Mouse (Mus musculus) hindbrain, embryonic 14.5 days (tissue): ENCODE measurements around the gene E130309D02Rik. TPM values are rescaled to one million over a fixed set of nuclear protein-coding genes. Genes with fewer than 3 reads are reported as not detected.

Experiments
- ATAC-seq: fragments of 200-750 bp; cut with Nextera tagmentation; 2 replicates; pipeline ENCODE4 v1.8.0; 2017; ENCODE audit warnings: moderate number of reproducible peaks, mild to moderate bottlenecking, moderate TSS enrichment, moderate library complexity; ENCODE audit not compliant: low FRiP score
- DNase-seq: peaks from one replicate; pipeline ENCODE4 v3.0.0-alpha.2; 2015; ENCODE audit warnings: low spot score
- H3K27ac ChIP-seq: fragments of 300-500 bp; sonication (generic); 2 replicates; pipeline ENCODE4 v1.5.1; 2014; ENCODE audit warnings: mild to moderate bottlenecking, moderate library complexity
- H3K27me3 ChIP-seq: fragments of 300-500 bp; sonication (generic); 2 replicates; pipeline ENCODE4 v1.6.1; 2014; ENCODE audit warnings: mild to moderate bottlenecking, low read length, mixed read lengths; ENCODE audit not compliant: control insufficient read depth, insufficient read depth
- H3K36me3 ChIP-seq: fragments of 300-500 bp; sonication (generic); replicated peaks from 2 replicates; pipeline ENCODE4 v1.6.1; 2014; ENCODE audit not compliant: control insufficient read depth, insufficient read depth
- H3K4me1 ChIP-seq: fragments of 300-500 bp; sonication (generic); replicated peaks from 2 replicates; pipeline ENCODE4 v1.6.1; 2014; ENCODE audit warnings: antibody characterized with exemption, low read length, mixed read lengths; ENCODE audit not compliant: control insufficient read depth, insufficient read depth
- H3K4me2 ChIP-seq: fragments of 300-500 bp; sonication (generic); replicated peaks from 2 replicates; pipeline ENCODE4 v1.6.1; 2014; ENCODE audit warnings: mild to moderate bottlenecking, moderate library complexity
- H3K4me3 ChIP-seq: fragments of 300-500 bp; sonication (generic); replicated peaks from 2 replicates; pipeline ENCODE4 v1.5.1; 2014; ENCODE audit warnings: mild to moderate bottlenecking, low read length
- H3K9ac ChIP-seq: fragments of 300-500 bp; sonication (generic); 2 replicates; pipeline ENCODE4 v1.6.1; 2014
- H3K9me3 ChIP-seq: fragments of 300-500 bp; sonication (generic); 2 replicates; pipeline ENCODE4 v1.6.1; 2016; ENCODE audit warnings: low read length; ENCODE audit not compliant: control insufficient read depth
- WGBS: fragments of 180-500 bp; shearing (Covaris S2); extraction: QIAGEN DNeasy Blood & Tissue Kit; methylation state at CpG from one replicate; pipeline ENCODE4 v1.1.7; 2014; 5-methylcytosine and 5-hydroxymethylcytosine counted together
- polyA plus RNA-seq: library from polyadenylated mRNA; unstranded; fragments of >200 nt; fragmentation: Nextera tagmentation; extraction: Ambion mirVana; gene quantifications from 2 replicates; pipeline ENCODE4 v1.2.1, GENCODE M21; 2014

Gene E130309D02Rik
- 24.6 and 25.4 TPM in 2 replicates for polyA plus RNA-seq

DNA sequence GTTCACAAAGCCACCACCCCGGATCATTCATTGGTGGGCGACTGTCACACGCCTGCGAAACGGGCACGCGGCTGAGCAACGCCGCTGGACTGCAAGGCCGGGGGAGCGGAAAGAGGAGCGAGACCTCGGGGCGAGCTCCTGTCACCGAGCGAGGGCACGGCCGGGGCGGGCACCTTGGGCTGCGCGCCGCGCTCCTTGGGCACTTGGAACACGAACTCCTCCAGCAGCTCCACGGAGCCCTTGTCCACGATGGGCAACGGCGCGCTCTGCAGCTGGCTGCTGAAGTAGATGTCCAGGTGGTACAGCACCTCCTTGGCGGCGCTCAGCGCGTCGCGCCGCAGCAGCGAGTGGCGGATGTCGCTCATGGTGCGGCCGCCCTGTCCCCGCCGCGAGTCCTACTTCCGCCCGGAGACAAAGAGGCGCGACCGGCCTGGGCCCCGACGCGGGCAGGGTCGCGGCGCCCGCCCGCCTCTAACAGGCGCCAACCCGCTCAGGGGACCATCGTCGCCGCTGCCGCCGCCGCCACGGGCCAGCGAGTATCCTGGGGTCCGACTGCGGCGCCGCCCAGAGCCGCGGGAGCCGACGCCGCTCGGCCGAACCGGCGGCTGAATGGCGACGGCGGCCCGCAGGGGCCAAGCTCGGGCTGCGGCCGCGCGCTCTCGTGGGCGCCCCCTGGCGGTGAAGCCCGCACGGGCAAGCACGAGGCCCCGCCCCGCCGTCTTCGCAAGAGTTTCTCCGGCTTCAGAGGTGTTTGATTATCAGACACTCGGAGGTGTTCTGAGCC lies at the start of gene E130309D02Rik:
TSS of gene E130309D02Rik (minus strand) at position 631 of the 784 bp plus-strand sequence.
- Histone ChIP-seq H3K9ac (peak within 1 kb of the TSS; percentile 95), H3K36me3 (peaks cover 67% of the 10 kb centered on the region), H3K4me1 (peaks cover 17% of the 10 kb centered on the region), H3K27me3 (no peaks in the 10 kb centered on the region), H3K9me3 (no peaks in the 10 kb centered on the region), H3K4me3 (peak within 1 kb of the TSS; percentile 67), H3K4me2 (peak within 1 kb of the TSS; percentile 79), H3K27ac (peak within 1 kb of the TSS; percentile 97)
- under 1% methylated on average over 98 of the region's 101 CpGs for WGBS
- DNase-seq (peak; percentile 92), ATAC-seq (peak; percentile 80)

DNA sequence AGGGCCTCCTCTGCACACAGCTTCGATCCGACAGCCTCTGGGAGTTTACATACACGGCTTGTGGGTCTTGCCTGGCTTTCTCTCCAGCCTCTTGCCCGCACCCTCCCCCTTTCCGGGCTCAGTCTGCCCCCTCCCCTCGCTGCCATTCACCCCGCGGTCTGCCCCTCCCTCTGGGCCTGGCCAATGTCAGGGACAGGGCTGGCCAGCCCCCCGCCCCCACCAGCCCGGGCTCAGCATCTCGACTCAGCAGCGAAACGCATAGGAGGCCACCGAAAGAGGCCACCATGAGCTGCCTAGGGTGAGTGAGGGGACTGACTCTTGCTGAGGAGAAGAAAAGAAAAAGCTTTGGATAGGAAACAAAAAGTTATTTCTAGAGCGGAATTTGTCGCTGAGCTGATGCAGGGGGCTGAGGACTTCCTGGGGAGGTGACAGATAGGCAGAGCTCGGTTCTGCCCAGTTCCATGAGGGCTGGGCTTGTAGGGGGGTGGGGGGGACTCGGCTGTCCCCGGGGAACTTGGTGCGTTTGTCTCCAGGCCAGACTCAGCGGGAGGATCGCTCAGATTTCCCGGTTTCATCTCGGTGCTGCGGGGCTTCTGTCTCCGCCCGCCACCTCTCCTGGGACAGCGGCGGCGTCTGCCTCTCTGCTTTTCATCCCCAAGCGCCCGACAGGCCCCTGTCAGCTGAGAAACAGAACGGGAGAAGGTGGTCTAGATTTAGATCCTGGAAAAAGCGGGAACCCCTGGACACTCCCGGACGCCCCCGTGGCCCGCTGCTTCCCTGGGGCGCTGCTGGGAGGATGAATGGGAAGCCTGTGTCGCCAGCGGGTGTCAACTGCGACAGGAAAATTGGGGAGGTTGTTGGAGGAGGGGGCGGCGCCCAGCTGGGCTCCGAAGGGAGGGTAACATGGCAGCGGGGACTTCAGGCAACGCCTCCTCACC lies 48.8 kb upstream of the E130309D02Rik start:
- Histone ChIP-seq H3K4me2 (peak overlapping the region; percentile 97), H3K36me3 (no peaks in the 10 kb centered on the region), H3K4me3 (peak overlapping the region; percentile 43), H3K27ac (no peak overlapping the region), H3K27me3 (peaks cover 28% of the 10 kb centered on the region), H3K9me3 (no peaks in the 10 kb centered on the region), H3K4me1 (peaks cover 7% of the 10 kb centered on the region), H3K9ac (peak overlapping the region; percentile 62)
- ATAC-seq = peak; percentile 60; the same call in 1 of the 2 replicates
- WGBS = 1% methylated on average over 47 of the region's 47 CpGs
- DNase-seq = peak; percentile 44

- DNase-seq (no peak), ATAC-seq (no peak)
- peaks cover 15% of the 10 kb centered on the region for H3K4me1 ChIP-seq
- no peak overlapping the region for H3K4me3 ChIP-seq
- H3K9me3 ChIP-seq = no peaks in the 10 kb centered on the region
- H3K27ac ChIP-seq = no peak overlapping the region
- H3K36me3 ChIP-seq = no peaks in the 10 kb centered on the region
- H3K27me3 ChIP-seq = peaks cover 32% of the 10 kb centered on the region
- WGBS = 62% methylated on average over 7 of the region's 7 CpGs
- H3K9ac ChIP-seq = no peak overlapping the region
- no peak overlapping the region for H3K4me2 ChIP-seq
These were observed 46.3 kb upstream of the E130309D02Rik start for GRCm38 (mm10) chr5:143361428-143361827.

- no peak overlapping the region for H3K27ac ChIP-seq
- DNase-seq = no peak
- no peak overlapping the region for H3K9ac ChIP-seq
- H3K4me1 ChIP-seq = peaks cover 15% of the 10 kb centered on the region
- WGBS = 60% methylated on average over 5 of the region's 5 CpGs
- no peak overlapping the region for H3K4me2 ChIP-seq
- no peaks in the 10 kb centered on the region for H3K36me3 ChIP-seq
- peaks cover 25% of the 10 kb centered on the region for H3K27me3 ChIP-seq
- H3K4me3 ChIP-seq = no peak overlapping the region
- H3K9me3 ChIP-seq = no peaks in the 10 kb centered on the region
- no peak for ATAC-seq
These were observed 44.8 kb upstream of the E130309D02Rik start for GRCm38 (mm10) chr5:143360000-143360399.

DNA sequence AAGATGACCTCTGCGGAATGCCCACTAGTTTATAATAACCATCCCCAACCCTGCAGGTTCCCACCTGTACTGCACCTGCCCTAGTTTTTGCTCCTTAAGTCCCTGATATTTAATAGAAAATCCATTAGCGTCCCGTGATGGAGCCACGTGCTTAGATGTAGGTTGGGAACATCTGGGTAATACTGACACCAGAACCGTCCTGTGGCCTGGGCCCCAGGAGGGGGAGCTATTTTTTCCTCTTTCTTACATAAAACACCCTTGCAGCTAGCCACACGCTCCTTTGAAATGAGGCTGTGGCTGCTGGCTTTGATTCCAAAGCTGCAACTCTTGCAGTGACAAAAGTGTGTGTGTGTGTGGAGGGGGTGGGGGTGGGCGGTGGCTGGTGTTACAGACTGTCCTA lies 44.1 kb upstream of the E130309D02Rik start:
- no peak overlapping the region for H3K27ac ChIP-seq
- H3K36me3 ChIP-seq = no peaks in the 10 kb centered on the region
- ATAC-seq (no peak), DNase-seq (no peak)
- H3K4me1 ChIP-seq = peaks cover 15% of the 10 kb centered on the region
- no peak overlapping the region for H3K4me3 ChIP-seq
- WGBS = 39% methylated on average over 7 of the region's 7 CpGs
- H3K9me3 ChIP-seq = no peaks in the 10 kb centered on the region
- peaks cover 21% of the 10 kb centered on the region for H3K27me3 ChIP-seq
- no peak overlapping the region for H3K4me2 ChIP-seq
- no peak overlapping the region for H3K9ac ChIP-seq

- no peak overlapping the region for H3K27ac ChIP-seq
- WGBS = 5% methylated on average over 26 of the region's 28 CpGs
These were observed 42.4 kb upstream of the E130309D02Rik start for GRCm38 (mm10) chr5:143357564-143357963.

GRCm38 (mm10) chr5:143356686-143357388 lies 41.7 kb upstream of the E130309D02Rik start, which contains the start of gene Grid2ip:
Gene Grid2ip (plus strand): TSS chr5:143357338.
- Histone ChIP-seq H3K4me3 (peak within 1 kb of the TSS; percentile 19), H3K27ac (no peak within 1 kb of the TSS), H3K4me2 (peak within 1 kb of the TSS; percentile 46), H3K27me3 (peaks cover 21% of the 10 kb centered on the region), H3K9me3 (peaks cover 5% of the 10 kb centered on the region; the same call in 1 of the 2 replicates), H3K36me3 (no peaks in the 10 kb centered on the region), H3K4me1 (0 out of 2 replicates have a peak, but pooled peaks cover 7% of the 10 kb centered on the region), H3K9ac (peak within 1 kb of the TSS; percentile 44)
- ATAC-seq = no peak
- no peak for DNase-seq
- WGBS = 22% methylated on average over 17 of the region's 17 CpGs

More at GRCm38 (mm10) chr5:143357564-143357963, 42.4 kb upstream of the E130309D02Rik start:
- DNase-seq (no peak), ATAC-seq (no peak)
- Histone ChIP-seq H3K4me2 (peak overlapping the region; percentile 46), H3K9me3 (peaks cover 2% of the 10 kb centered on the region; the same call in 1 of the 2 replicates), H3K4me3 (peak overlapping the region; percentile 19), H3K36me3 (no peaks in the 10 kb centered on the region), H3K4me1 (0 out of 2 replicates have a peak, but pooled peaks cover 7% of the 10 kb centered on the region), H3K27me3 (peaks cover 21% of the 10 kb centered on the region), H3K9ac (peak overlapping the region; percentile 44)

- Histone ChIP-seq H3K4me1 (0 out of 2 replicates have a peak, but pooled peaks cover 7% of the 10 kb centered on the region), H3K9me3 (peaks cover 5% of the 10 kb centered on the region; the same call in 1 of the 2 replicates), H3K4me2 (no peak overlapping the region), H3K9ac (no peak overlapping the region), H3K4me3 (no peak overlapping the region), H3K27ac (no peak overlapping the region), H3K27me3 (peaks cover 21% of the 10 kb centered on the region), H3K36me3 (no peaks in the 10 kb centered on the region)
- no peak for DNase-seq
- no peak for ATAC-seq
- 30% methylated on average over 5 of the region's 5 CpGs for WGBS
These were observed 40.9 kb upstream of the E130309D02Rik start for GRCm38 (mm10) chr5:143356017-143356416.
